Mouse (Mus musculus): ENCODE results near the gene H2-DMb1. TPM values are rescaled to one million over a fixed set of nuclear protein-coding genes. Genes with fewer than 3 reads are reported as not detected.
A peak's percentile ranks its signal among the peaks of the same experiment; 100 is the strongest.

The H2-DMb1 gene
- polyA plus RNA-seq, 1 experiment from 2014 or later = 4.2 TPM

DNA sequence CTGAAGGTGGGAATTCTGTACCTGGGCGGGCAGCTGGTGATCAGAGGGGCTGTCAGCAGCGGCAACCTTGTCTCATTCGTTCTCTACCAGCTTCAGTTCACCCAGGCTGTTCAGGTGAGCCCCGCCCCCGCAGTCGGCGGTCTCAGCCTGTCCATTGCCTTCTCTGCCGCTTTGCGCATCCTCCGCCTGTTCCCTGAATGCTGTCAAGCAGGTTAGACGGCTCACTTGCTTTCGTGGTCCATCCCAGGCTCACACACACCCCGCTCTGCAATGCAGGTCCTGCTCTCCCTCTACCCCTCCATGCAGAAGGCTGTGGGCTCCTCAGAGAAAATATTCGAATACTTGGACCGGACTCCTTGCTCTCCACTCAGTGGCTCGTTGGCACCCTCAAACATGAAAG lies 40.0 kb downstream of the H2-DMb1 start:
- ATAC-seq (ENCODE audit: low FRiP score, low TSS enrichment) = no peak
- no peak overlapping the region for H3K27ac ChIP-seq (ENCODE audit: low read depth, low read length)
- no peaks in the 10 kb centered on the region for H3K4me1 ChIP-seq (ENCODE audit: control insufficient read depth, insufficient read depth, low read length)
- H3K36me3 ChIP-seq (ENCODE audit: control insufficient read depth, insufficient read depth, low read length) = no peaks in the 10 kb centered on the region
- H3K4me2 ChIP-seq (replicated peaks; ENCODE audit: low read depth, low read length) = no peak overlapping the region
- H3K4me3 ChIP-seq (ENCODE audit: low read length) = no peak overlapping the region
- H3K27me3 ChIP-seq (ENCODE audit: control insufficient read depth, insufficient read depth, low read length) = peaks cover 62% of the 10 kb centered on the region
- no peaks in the 10 kb centered on the region for H3K9me3 ChIP-seq (ENCODE audit: control insufficient read depth, low read length)
- 24% methylated on average over 16 of the region's 16 CpGs for WGBS
- no peak overlapping the region for H3K9ac ChIP-seq (ENCODE audit: low read depth, low read length)

DNA sequence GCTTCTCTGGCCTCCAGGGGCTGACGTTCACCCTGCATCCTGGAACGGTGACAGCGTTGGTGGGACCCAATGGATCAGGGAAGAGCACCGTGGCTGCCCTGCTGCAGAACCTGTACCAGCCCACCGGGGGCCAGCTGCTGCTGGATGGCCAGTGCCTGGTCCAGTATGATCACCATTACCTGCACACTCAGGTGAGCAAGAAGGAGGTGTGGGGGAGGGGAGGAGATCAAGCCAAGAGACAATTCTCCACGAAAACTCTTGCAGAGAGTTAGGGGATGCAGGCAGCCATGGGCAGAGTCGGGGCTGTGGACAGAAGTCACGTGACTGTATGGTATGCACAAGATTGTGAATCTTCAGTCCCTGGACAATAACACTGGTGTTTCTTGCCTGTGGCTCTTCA lies 40.6 kb downstream of the H2-DMb1 start:
- no peaks in the 10 kb centered on the region for H3K4me1 ChIP-seq (ENCODE audit: control insufficient read depth, insufficient read depth, low read length)
- no peak for ATAC-seq (ENCODE audit: low FRiP score, low TSS enrichment)
- no peak overlapping the region for H3K4me3 ChIP-seq (ENCODE audit: low read length)
- no peak overlapping the region for H3K9ac ChIP-seq (ENCODE audit: low read depth, low read length)
- H3K27ac ChIP-seq (ENCODE audit: low read depth, low read length) = no peak overlapping the region
- 62% methylated on average over 8 of the region's 8 CpGs for WGBS
- H3K27me3 ChIP-seq (ENCODE audit: control insufficient read depth, insufficient read depth, low read length) = peaks cover 65% of the 10 kb centered on the region
- H3K36me3 ChIP-seq (ENCODE audit: control insufficient read depth, insufficient read depth, low read length) = no peaks in the 10 kb centered on the region
- no peak overlapping the region for H3K4me2 ChIP-seq (replicated peaks; ENCODE audit: low read depth, low read length)
- H3K9me3 ChIP-seq (ENCODE audit: control insufficient read depth, low read length) = no peaks in the 10 kb centered on the region

DNA sequence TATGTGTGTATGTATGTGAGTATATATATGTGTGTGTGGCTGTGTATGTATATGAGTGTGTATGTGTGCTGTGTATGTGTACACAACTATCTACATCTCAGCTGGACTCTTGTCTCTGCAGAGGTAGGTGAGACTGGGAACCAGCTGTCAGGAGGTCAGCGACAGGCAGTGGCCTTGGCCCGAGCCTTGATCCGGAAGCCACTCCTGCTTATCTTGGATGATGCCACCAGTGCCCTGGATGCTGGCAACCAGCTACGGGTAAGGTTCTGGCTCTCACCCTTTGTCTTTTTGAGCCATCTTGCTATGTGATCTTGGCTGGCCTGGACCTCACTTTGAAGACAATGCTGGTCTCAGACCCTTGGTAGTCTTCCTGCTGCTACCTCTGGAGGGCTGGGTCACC lies 41.9 kb downstream of the H2-DMb1 start:
- no peaks in the 10 kb centered on the region for H3K9me3 ChIP-seq (ENCODE audit: control insufficient read depth, low read length)
- no peak overlapping the region for H3K9ac ChIP-seq (ENCODE audit: low read depth, low read length)

GRCm38 (mm10) chr17:34196491-34196890 lies 43.6 kb downstream of the H2-DMb1 start:
- 33% methylated on average over 12 of the region's 12 CpGs for WGBS
- ATAC-seq (ENCODE audit: low FRiP score, low TSS enrichment) = no peak
- Histone ChIP-seq H3K36me3 (ENCODE audit: control insufficient read depth, insufficient read depth, low read length) (no peaks in the 10 kb centered on the region), H3K9ac (ENCODE audit: low read depth, low read length) (no peak overlapping the region), H3K4me2 (replicated peaks; ENCODE audit: low read depth, low read length) (no peak overlapping the region), H3K27ac (ENCODE audit: low read depth, low read length) (no peak overlapping the region), H3K4me3 (ENCODE audit: low read length) (no peak overlapping the region), H3K4me1 (ENCODE audit: control insufficient read depth, insufficient read depth, low read length) (no peaks in the 10 kb centered on the region), H3K9me3 (ENCODE audit: control insufficient read depth, low read length) (no peaks in the 10 kb centered on the region), H3K27me3 (ENCODE audit: control insufficient read depth, insufficient read depth, low read length) (peaks cover 75% of the 10 kb centered on the region)

More for the DNA sequence above, 41.9 kb downstream of the H2-DMb1 start:
- ATAC-seq (ENCODE audit: low FRiP score, low TSS enrichment) = no peak
- H3K4me2 ChIP-seq (replicated peaks; ENCODE audit: low read depth, low read length) = no peak overlapping the region
- H3K36me3 ChIP-seq (ENCODE audit: control insufficient read depth, insufficient read depth, low read length) = no peaks in the 10 kb centered on the region
- no peaks in the 10 kb centered on the region for H3K4me1 ChIP-seq (ENCODE audit: control insufficient read depth, insufficient read depth, low read length)
- no peak overlapping the region for H3K27ac ChIP-seq (ENCODE audit: low read depth, low read length)
- H3K4me3 ChIP-seq (ENCODE audit: low read length) = no peak overlapping the region
- H3K27me3 ChIP-seq (ENCODE audit: control insufficient read depth, insufficient read depth, low read length) = peaks cover 73% of the 10 kb centered on the region
- 92% methylated on average over 4 of the region's 4 CpGs for WGBS

DNA sequence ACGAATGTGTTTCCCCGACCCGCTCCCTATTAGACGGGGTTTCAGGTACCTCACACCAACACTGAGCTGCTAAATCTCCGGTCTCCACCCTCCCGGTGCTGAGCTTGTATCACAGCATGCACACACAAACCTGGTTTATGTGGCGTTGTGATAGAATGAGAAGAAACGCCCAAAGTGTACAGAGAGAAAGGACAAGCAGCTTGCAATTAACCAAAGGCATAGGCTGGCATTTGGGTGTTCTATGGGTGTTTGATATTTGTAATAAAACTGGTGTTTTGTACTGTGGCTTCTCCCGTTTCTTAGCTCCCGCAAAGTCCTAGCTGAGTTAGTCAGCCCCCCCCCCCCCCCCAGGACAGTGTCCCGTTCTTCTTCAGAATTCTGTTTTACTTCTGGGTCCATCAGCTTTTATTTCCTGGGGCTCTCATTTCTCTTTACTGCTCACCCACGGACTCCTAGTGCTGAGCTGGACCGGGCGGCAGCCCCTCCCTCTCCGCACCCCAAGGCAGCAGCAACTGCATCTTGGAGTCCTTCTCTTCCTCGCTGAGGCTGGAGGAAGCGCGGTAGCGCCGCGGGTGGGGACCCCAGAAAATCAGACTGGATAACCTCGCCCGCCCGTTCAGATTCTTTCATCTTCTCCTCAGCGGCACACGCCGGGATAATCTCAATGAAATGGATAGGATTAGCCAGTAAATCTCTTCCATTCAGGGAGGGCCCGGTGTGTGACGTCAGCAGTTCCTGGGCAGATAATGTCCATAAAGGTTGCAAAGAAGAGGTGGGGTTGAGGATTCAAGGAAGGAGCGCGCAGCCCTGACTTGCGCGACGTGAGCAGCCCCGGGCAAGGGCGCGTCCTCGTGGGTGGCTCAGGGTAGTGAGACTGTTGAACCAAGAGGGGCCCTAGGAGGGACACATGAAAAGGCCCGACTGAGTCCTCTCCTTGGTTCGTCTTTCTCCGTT lies 44.3 kb downstream of the H2-DMb1 start, which contains the start of gene Psmb8:
TSS of gene Psmb8 (plus strand) at position 781 of the 954 bp plus-strand sequence.
- Histone ChIP-seq H3K27me3 (ENCODE audit: control insufficient read depth, insufficient read depth, low read length) (peaks cover 71% of the 10 kb centered on the region), H3K36me3 (ENCODE audit: control insufficient read depth, insufficient read depth, low read length) (no peaks in the 10 kb centered on the region), H3K4me3 (ENCODE audit: low read length) (peak within 1 kb of the TSS; percentile 33), H3K9me3 (ENCODE audit: control insufficient read depth, low read length) (no peaks in the 10 kb centered on the region), H3K4me1 (ENCODE audit: control insufficient read depth, insufficient read depth, low read length) (no peaks in the 10 kb centered on the region), H3K4me2 (replicated peaks; ENCODE audit: low read depth, low read length) (peak within 1 kb of the TSS; percentile 56), H3K27ac (ENCODE audit: low read depth, low read length) (no peak within 1 kb of the TSS), H3K9ac (ENCODE audit: low read depth, low read length) (peak within 1 kb of the TSS; percentile 25; the same call in 1 of the 2 replicates)
- peak; percentile 84 for ATAC-seq (ENCODE audit: low FRiP score, low TSS enrichment)
- WGBS = 4% methylated on average over 41 of the region's 41 CpGs

DNA sequence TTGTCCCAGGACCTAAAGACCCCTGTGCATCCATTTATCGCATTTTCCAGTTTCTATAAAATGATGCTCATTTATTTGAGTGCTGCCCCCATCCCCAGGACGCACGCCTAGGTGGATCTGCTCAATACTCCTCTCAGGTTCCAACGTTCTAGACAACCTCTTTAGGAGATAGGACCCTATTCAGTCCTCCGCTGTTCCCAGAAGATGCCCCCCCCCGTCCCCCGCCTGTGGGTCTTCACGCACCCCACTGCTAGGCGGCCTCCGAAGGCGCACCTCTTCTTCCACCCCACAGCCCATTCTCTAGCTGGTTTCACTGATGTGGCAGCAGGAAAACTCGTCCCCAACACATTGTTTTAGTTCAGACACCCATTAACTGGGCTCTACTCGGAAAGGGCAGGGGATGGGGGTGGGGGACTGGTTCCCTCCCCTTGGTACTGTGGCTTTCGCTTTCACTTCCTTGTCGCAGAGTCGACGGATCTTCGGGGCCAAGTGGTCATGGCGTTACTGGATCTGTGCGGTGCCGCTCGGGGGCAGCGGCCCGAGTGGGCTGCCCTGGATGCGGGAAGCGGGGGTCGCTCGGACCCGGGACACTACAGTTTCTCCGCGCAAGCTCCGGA lies 45.1 kb downstream of the H2-DMb1 start:
- Histone ChIP-seq H3K4me2 (replicated peaks; ENCODE audit: low read depth, low read length) (peak overlapping the region; percentile 56), H3K36me3 (ENCODE audit: control insufficient read depth, insufficient read depth, low read length) (no peaks in the 10 kb centered on the region), H3K9ac (ENCODE audit: low read depth, low read length) (peak overlapping the region; percentile 25; the same call in 1 of the 2 replicates), H3K4me3 (ENCODE audit: low read length) (peak overlapping the region; percentile 33), H3K27me3 (ENCODE audit: control insufficient read depth, insufficient read depth, low read length) (peaks cover 64% of the 10 kb centered on the region), H3K9me3 (ENCODE audit: control insufficient read depth, low read length) (no peaks in the 10 kb centered on the region), H3K4me1 (ENCODE audit: control insufficient read depth, insufficient read depth, low read length) (no peaks in the 10 kb centered on the region), H3K27ac (ENCODE audit: low read depth, low read length) (no peak overlapping the region)
- WGBS = 2% methylated on average over 32 of the region's 32 CpGs
- ATAC-seq (ENCODE audit: low FRiP score, low TSS enrichment) = no peak

DNA sequence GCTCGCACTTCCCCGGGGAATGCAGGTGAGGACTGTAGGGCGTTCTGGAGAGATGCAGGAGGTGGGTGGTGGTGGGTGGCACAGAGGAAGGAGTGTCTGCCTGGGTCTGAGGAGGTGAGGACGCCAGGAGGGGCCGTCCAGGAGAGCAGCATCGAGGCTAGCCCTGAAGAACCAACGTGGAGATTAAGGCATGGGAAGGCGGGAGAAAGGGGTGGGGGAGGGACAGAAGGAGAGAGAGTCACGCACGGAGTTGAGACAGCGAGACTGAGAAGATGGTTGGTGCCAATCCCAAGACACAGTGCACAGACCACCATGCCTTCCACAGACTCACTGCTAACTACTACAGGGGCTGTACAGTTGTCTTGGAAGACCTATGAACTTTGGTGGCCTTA lies 45.6 kb downstream of the H2-DMb1 start:
- no peaks in the 10 kb centered on the region for H3K36me3 ChIP-seq (ENCODE audit: control insufficient read depth, insufficient read depth, low read length)
- peaks cover 63% of the 10 kb centered on the region for H3K27me3 ChIP-seq (ENCODE audit: control insufficient read depth, insufficient read depth, low read length)
- H3K27ac ChIP-seq (ENCODE audit: low read depth, low read length) = no peak overlapping the region
- H3K9me3 ChIP-seq (ENCODE audit: control insufficient read depth, low read length) = no peaks in the 10 kb centered on the region
- H3K4me3 ChIP-seq (ENCODE audit: low read length) = peak overlapping the region; percentile 33
- WGBS = 7% methylated on average over 11 of the region's 11 CpGs
- H3K9ac ChIP-seq (ENCODE audit: low read depth, low read length) = no peak overlapping the region; the same call in 1 of the 2 replicates
- peak overlapping the region; percentile 56 for H3K4me2 ChIP-seq (replicated peaks; ENCODE audit: low read depth, low read length)
- H3K4me1 ChIP-seq (ENCODE audit: control insufficient read depth, insufficient read depth, low read length) = no peaks in the 10 kb centered on the region
- no peak for ATAC-seq (ENCODE audit: low FRiP score, low TSS enrichment)

- no peak overlapping the region for H3K4me2 ChIP-seq (replicated peaks; ENCODE audit: low read depth, low read length)
- no peaks in the 10 kb centered on the region for H3K9me3 ChIP-seq (ENCODE audit: control insufficient read depth, low read length)
- H3K9ac ChIP-seq (ENCODE audit: low read depth, low read length) = no peak overlapping the region
- H3K27me3 ChIP-seq (ENCODE audit: control insufficient read depth, insufficient read depth, low read length) = peaks cover 59% of the 10 kb centered on the region
- WGBS = 65% methylated on average over 12 of the region's 12 CpGs
- no peaks in the 10 kb centered on the region for H3K4me1 ChIP-seq (ENCODE audit: control insufficient read depth, insufficient read depth, low read length)
- no peak overlapping the region for H3K27ac ChIP-seq (ENCODE audit: low read depth, low read length)
- no peak for ATAC-seq (ENCODE audit: low FRiP score, low TSS enrichment)
- H3K4me3 ChIP-seq (ENCODE audit: low read length) = no peak overlapping the region
- H3K36me3 ChIP-seq (ENCODE audit: control insufficient read depth, insufficient read depth, low read length) = no peaks in the 10 kb centered on the region
These were observed 46.3 kb downstream of the H2-DMb1 start for GRCm38 (mm10) chr17:34199050-34199619.

All from kidney, embryonic 14.5 days (tissue).